Mouse (Mus musculus): ENCODE results near the gene Apol9b. TPM values are rescaled to one million over a fixed set of nuclear protein-coding genes. Genes with fewer than 3 reads are reported as not detected.
A peak's percentile ranks its signal among the peaks of the same experiment; 100 is the strongest.

Apol9b gene
- total RNA-seq, 4 experiments from 2014 or later = not detected

DNA sequence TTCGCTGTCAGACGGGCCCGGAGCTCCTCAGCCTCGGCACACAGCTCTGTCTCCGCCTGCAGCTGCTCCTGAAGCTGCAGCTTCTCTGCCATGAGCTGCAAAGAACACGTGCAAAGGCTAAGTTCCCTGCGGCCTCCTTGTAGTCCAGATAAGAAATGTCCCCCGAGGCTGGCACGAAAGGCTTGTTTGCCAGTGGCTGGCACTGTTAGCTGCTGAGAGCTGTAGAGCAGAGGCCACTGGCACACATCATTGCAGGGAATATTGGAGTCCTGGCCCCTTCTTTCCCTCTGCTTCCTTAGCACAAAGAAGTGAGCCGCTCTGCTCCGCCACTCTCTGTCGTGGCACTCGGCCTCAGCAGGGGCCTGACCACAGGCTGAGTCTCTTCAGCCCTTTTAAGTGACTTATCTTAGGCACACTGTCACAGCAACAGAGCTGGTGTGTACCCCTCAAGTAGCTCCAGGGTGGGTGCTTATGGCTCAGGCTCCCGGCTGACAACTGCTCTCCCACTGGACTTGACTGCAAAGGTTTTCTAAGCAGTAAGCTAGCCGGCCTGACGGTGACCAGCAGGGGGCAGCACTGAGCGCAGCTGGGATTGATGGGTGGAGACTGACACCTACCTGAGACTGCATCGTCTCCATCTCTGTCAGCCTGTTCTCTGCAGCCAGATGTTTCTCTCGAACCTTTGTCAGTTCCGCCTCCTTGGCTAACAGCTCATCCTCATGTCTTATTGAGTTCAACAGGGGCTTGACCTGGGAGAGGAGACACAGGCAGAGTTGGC is 46.5 kb downstream of the Apol9b start:
- DNase-seq (ENCODE audit: low spot score in 2 of 2) = peak in 1 of 2 experiments; percentile 78

DNA sequence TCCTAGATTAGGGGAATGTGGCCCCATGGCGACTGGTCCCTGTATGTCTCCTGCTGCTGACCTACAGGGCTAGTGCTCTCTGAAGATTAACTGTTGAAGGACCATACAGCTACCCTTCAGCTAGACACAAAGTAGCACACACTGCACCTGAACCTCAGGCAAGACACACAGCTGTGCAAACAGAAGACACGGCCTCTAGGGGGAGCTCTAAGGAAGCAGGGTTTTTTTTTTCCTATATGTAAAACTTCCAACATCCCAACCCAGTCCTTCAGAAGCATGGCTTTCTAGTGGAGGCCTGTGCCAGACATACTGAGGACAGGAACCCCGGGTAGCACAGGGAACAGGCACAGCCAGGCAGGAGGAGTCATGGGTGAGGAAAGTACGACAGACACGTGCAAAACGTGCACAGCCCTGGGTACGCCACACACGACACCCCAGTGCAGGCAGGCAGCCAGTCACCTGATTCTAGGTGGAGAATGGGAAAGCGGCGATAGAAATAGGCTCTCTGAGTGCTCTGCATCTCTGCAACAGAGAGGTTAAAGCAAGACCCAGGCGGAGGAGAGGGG is 53.7 kb downstream of the Apol9b start:
- no peak for DNase-seq (ENCODE audit: low spot score in 2 of 2)

DNA sequence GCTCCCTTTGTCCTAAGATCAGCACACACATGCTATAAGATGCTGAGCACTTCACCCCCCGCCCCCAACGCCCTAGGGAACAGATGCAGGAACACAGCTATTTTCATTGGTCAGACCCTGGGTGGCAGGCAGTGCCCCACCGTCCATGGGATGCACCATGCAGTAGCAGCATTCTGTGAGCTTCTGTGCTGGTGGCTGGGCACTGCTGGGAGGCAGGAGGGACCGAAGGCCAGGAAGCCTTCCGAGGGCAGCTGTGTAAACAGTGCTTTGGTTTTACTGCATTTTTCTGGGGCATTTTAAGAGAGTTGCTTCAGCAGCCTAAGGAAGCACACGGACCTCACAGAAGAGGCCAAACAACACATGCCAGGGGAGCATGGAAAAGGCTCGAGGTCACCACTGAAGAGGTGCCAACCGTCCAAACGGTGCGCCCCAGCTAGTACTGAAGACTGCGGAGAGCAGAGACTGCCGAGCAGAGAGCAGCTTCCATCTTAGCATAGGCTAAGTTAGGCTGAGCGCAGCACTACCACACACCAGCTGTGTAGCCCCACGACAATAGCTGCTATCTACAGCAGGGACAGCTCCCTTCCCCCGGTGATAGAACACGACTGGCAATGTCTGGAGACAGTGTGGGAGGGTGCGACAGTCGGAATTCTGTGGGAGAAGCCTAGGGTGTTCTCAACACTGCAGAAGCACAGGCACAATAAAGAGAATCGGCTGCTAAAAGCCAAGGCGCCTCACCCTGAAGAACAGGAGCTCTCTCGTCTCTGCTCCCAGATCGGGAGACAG is 55.4 kb downstream of the Apol9b start:
- peak; percentile 72 to 79 for DNase-seq (ENCODE audit: low spot score in 2 of 2)

DNA sequence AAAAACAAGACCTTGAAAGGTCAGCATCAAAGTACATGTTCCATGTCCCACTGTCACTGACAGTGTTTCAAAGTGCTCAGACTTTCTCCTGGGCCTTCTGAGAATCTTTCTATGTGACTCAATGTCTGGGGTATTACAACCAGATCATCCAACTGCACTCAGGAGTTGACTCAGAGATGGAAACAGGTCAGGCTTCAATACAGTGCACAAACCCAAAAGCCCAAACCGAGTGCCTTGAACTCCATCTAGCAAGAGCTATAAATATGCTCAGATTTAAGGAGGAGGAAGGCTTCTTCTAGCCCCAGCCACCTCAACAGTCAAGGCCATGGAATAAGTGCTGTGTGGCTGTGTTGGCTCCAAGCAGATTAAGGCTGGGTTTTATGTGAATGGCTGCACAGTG is 57.0 kb downstream of the Apol9b start:
- DNase-seq (ENCODE audit: low spot score in 2 of 2) = no peak

Other genes with a start within 250 kb of the Apol9b start
- gene Apol11a, start 220.8 kb upstream of the Apol9b start, total RNA-seq (2022) = not detected
- gene Apol7c, start 195.7 kb upstream of the Apol9b start, total RNA-seq (2022) = not detected
- not detected for gene 1700025B11Rik, start 167.1 kb upstream of the Apol9b start, total RNA-seq (2022)
- under 1 TPM in 3 of 4 experiments, not detected in 1; 0.16 to 0.32 (median 0.27) TPM for gene Apol10b, start 132.9 kb upstream of the Apol9b start, total RNA-seq (2022)
- gene Gm36245, start 129.8 kb upstream of the Apol9b start, total RNA-seq (2022) = not detected
- gene Apol11b, start 85.8 kb upstream of the Apol9b start, total RNA-seq (2022) = under 1 TPM in 2 of 4 experiments, not detected in 2; 0.17 to 0.28 TPM
- not detected for gene Apol7e, start 30.2 kb upstream of the Apol9b start, total RNA-seq (2022)
- 10 to 100 TPM in 2 of 4 experiments, 1 to 10 TPM in 2; 6.3 to 14.1 (median 9.1) TPM for gene Apol8, start 28.0 kb downstream of the Apol9b start, total RNA-seq (2022)
- gene Myh9, start 113.1 kb downstream of the Apol9b start, total RNA-seq (2022) = 100 to 1,000 TPM in 3 of 4 experiments, 10 to 100 TPM in 1; 89.0 to 116 (median 104) TPM
- 100 to 1,000 TPM; 119 to 130 (median 128) TPM for gene Txn2, start 200.0 kb downstream of the Apol9b start, total RNA-seq (2022)
- gene Foxred2, start 227.7 kb downstream of the Apol9b start, total RNA-seq (2022) = 10 to 100 TPM in 3 of 4 experiments, 1 to 10 TPM in 1; 9.5 to 14.0 (median 13.1) TPM
- gene Eif3d, start 241.8 kb downstream of the Apol9b start, total RNA-seq (2022) = 100 to 1,000 TPM in 3 of 4 experiments, 10 to 100 TPM in 1; 85.5 to 112 (median 106) TPM

Data from layer of hippocampus, adult 8-10 months (tissue).